Mouse (Mus musculus) spleen, adult 2 months (tissue): ENCODE data around the gene Cfd. TPM values are rescaled to one million over a fixed set of nuclear protein-coding genes. Genes with fewer than 3 reads are reported as not detected.
A peak's percentile ranks its signal among the peaks of the same experiment; 100 is the strongest.

ENCODE experiments used
- DNase-seq, 2 experiments: peaks; one replicate each; pipeline versions ENCODE4 v3.0.0 to v3.0.0-alpha.2; 2012 to 2021; ENCODE audit warnings: low spot score in 2 of 2, low read depth in 1 of 2
- H3K27ac ChIP-seq: fragments of 200-500 bp; 2 replicates; pipeline ENCODE4 v1.5.1; 2012; ENCODE audit warnings: low read length, inconsistent platforms; ENCODE audit not compliant: insufficient read depth
- H3K27me3 ChIP-seq: fragments of 200-500 bp; 2 replicates; pipeline ENCODE4 v1.6.1; 2012; ENCODE audit warnings: mild to moderate bottlenecking, moderate library complexity, low read length, inconsistent platforms; ENCODE audit not compliant: control insufficient read depth, insufficient read depth
- H3K36me3 ChIP-seq: fragments of 200-500 bp; 2 replicates; pipeline ENCODE4 v1.6.1; 2012; ENCODE audit warnings: mild to moderate bottlenecking, low read length, inconsistent platforms; ENCODE audit not compliant: control insufficient read depth, insufficient read depth
- H3K4me1 ChIP-seq: fragments of 200-500 bp; 2 replicates; pipeline ENCODE4 v1.6.1; 2011; ENCODE audit warnings: inconsistent platforms; ENCODE audit not compliant: control insufficient read depth, insufficient read depth, insufficient read length
- H3K4me3 ChIP-seq: fragments of 200-500 bp; 2 replicates; pipeline ENCODE4 v1.5.1; 2011; ENCODE audit warnings: mild to moderate bottlenecking, inconsistent platforms; ENCODE audit not compliant: insufficient read depth, insufficient read length; ENCODE audit errors: extremely low read depth
- CTCF ChIP-seq: fragments of 200-500 bp; IDR thresholded peaks from 2 replicates; pipeline ENCODE4 v1.5.1; 2011; ENCODE audit warnings: mild to moderate bottlenecking, inconsistent platforms; ENCODE audit not compliant: insufficient read depth, insufficient read length, insufficient replicate concordance; ENCODE audit errors: extremely low read depth
- POLR2A ChIP-seq: fragments of 200-500 bp; IDR thresholded peaks from 2 replicates; pipeline ENCODE4 v1.6.1; 2011; ENCODE audit warnings: low read depth, low read length, inconsistent platforms
- WGBS: fragments of 180-500 bp; shearing (Covaris S2); methylation state at CpG from one replicate; pipeline ENCODE4 v1.1.7; 2018; 5-methylcytosine and 5-hydroxymethylcytosine counted together
- polyA plus RNA-seq: library from polyadenylated mRNA; depleted of rRNA; stranded (reverse); fragments of >200 nt; gene quantifications from 2 replicates; pipeline ENCODE4 v1.2.3, GENCODE M21; 2012; rRNA removed

Gene Cfd
- polyA plus RNA-seq: 71.5 and 138 TPM in 2 replicates

DNA sequence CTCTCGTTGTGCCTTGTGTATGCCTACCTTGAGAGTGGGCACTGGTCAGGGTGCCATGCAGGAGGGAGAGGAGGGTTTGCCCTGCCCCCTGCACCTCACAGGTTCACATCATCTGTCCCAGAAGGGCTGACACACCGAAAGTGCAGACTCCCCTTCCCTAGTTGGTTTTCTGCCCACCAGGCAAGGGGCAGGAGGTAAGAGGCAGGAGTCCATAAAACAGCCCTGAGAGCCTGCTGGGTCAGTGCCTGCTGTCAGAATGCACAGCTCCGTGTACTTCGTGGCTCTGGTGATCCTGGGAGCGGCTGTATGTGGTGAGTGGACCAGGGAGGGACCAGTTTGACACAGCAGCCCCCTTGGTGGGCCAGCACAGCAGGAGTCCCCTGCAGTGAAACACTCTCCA lies at the start of gene Cfd:
Gene Cfd, plus strand, starts transcription at position 184 of the 400 bp plus-strand sequence.
- WGBS: 75% methylated on average over 5 of the region's 5 CpGs
- no peaks in the 10 kb centered on the region for H3K27me3 ChIP-seq
- H3K4me3 ChIP-seq: no peak within 1 kb of the TSS
- peaks cover 3% of the 10 kb centered on the region; the same call in 1 of the 2 replicates for H3K36me3 ChIP-seq
- H3K27ac ChIP-seq: no peak within 1 kb of the TSS; the same call in 1 of the 2 replicates
- H3K4me1 ChIP-seq: no peaks in the 10 kb centered on the region
- no peak for DNase-seq
- TF ChIP-seq CTCF (no peak), POLR2A (no peak)

DNA sequence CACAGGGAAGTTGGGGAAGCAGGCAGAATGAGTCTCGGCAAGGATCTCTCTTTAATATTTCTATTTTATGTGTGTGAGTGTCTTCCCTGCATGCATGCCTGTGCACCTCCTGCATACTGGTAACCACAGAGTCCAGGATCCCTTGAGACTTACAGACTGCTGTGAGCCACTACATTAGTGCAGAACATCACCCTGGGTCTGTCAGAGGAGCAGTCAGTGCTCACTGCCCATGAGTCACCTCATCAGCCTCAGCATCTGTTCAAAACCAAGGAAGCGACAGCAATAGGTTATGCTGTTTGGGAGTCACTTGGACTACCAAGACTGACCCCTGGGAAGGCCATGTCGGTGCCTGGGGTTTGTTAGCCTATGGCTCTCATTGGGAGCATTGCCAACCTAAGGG lies 48.3 kb upstream of the Cfd start:
- H3K4me3 ChIP-seq: no peak overlapping the region
- H3K36me3 ChIP-seq: no peaks in the 10 kb centered on the region
- no peaks in the 10 kb centered on the region; the same call in 1 of the 2 replicates for H3K4me1 ChIP-seq
- TF ChIP-seq POLR2A (no peak), CTCF (no peak)
- 73% methylated on average over 3 of the region's 3 CpGs for WGBS
- H3K27ac ChIP-seq: no peak overlapping the region
- no peaks in the 10 kb centered on the region for H3K27me3 ChIP-seq
- DNase-seq: no peak

DNA sequence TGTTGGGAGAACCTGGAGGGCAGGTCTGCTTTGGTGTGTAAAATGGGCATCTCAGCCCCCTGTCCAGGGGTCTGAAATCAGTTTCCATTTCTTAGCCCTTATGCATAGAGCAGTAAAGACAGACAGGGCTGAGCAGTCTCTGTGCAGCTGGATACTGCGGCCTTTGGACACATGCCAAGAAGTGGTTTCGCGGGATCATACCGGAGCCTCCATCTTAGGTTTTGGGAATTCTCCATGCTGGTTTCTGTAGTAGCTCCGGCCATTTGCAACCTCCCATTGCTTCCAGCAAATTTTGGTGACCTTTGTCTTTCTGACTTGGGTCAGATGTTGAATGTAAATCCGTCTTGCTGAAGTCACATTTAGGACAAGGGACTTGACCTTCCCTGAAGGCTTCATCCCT lies 47.2 kb upstream of the Cfd start:
- no peaks in the 10 kb centered on the region for H3K36me3 ChIP-seq
- TF ChIP-seq POLR2A (no peak), CTCF (no peak)
- WGBS: 87% methylated on average over 6 of the region's 6 CpGs
- no peaks in the 10 kb centered on the region; the same call in 1 of the 2 replicates for H3K4me1 ChIP-seq
- H3K27ac ChIP-seq: no peak overlapping the region
- DNase-seq: no peak
- no peaks in the 10 kb centered on the region for H3K27me3 ChIP-seq
- H3K4me3 ChIP-seq: no peak overlapping the region

DNA sequence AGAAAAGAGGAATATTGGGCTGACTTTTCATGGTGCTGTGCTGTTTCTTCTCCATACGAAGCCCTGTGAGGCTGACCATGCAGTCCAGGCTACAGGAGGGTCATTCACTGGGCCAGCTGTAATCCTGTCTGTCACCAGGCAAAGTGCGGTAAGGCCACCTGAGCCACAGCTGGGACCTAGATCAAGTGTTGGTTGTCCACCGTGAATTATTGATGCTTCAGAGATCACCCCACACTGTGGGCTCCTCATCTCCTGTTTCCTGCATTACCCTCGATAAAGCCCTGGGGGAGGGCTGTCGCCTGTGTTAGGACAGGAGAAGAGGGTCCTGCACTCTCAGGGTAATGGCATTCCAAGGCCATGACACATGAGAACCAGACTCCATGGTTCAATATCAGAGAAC lies 44.1 kb upstream of the Cfd start:
- Histone ChIP-seq H3K36me3 (no peaks in the 10 kb centered on the region), H3K4me3 (no peak overlapping the region), H3K27ac (no peak overlapping the region), H3K4me1 (peaks cover 10% of the 10 kb centered on the region; the same call in 1 of the 2 replicates), H3K27me3 (no peaks in the 10 kb centered on the region)
- TF ChIP-seq POLR2A: no peak
- no peak for TF ChIP-seq CTCF
- 80% methylated on average over 5 of the region's 5 CpGs for WGBS
- no peak for DNase-seq

DNA sequence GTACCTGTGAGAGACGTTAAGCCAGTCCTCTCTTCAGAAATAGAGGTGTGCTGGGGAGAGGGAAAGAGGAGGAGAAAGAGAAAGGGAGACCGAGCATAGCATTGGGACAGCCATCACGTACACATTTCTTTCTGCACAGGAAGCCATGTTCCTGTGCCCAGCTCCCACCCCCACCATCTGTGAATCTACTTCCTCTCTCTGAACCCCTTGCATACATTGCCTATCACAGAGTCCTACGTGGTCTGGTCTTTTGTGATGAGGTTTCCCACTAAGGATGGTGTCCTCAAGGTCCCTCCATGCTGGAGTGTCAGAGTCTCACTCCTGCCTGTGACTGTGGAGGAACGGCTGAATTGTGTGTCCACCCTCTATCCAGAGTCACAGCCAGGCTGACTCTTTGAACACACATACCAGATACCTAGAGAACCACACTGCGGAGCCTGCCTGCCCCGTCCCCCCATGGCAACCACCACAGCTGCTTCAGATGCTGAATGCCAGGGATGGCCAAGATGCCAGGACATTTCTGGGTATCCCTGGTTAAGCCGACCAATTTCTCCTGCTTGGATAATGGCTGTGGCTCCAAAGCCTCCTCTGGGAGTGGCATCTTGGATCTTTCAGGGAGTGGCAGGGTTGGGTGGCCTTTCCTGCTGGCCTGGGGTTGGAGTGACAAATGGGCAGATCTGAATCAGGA lies 40.6 kb upstream of the Cfd start:
- no peak for TF ChIP-seq POLR2A
- TF ChIP-seq CTCF: no peak
- Histone ChIP-seq H3K4me3 (no peak overlapping the region), H3K27ac (peak overlapping the region; percentile 2; the same call in 1 of the 2 replicates), H3K27me3 (no peaks in the 10 kb centered on the region), H3K4me1 (peaks cover 26% of the 10 kb centered on the region; the same call in 1 of the 2 replicates), H3K36me3 (no peaks in the 10 kb centered on the region)
- DNase-seq: peak in 1 of 2 experiments; percentile 39
- 40% methylated on average over 8 of the region's 8 CpGs for WGBS

DNA sequence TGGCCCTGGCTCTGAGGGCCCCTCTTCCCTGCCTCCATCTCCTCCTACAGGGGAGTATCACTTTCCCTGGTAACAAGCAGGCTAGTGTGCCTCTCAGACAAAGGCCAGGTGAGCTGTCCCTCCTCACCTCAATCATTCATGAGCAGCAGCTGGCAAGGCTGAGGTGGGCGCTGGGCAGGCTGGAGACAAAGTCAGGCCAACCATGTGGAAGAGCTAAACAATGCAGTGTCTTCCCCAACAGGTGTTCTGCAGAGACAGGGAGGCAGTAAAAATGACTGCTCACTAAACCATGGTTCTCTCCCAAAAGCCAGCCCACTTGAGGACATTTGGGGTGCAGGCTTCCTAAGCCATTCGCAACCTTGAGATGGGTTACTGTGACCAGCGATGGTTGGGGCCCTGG lies 39.0 kb upstream of the Cfd start:
- TF ChIP-seq POLR2A: no peak
- no peak for TF ChIP-seq CTCF
- H3K27ac ChIP-seq: peak overlapping the region; percentile 97; the same call in 1 of the 2 replicates
- H3K4me1 ChIP-seq: peaks cover 31% of the 10 kb centered on the region
- 75% methylated on average over 3 of the region's 3 CpGs for WGBS
- no peak for DNase-seq
- H3K27me3 ChIP-seq: no peaks in the 10 kb centered on the region
- H3K36me3 ChIP-seq: peaks cover 2% of the 10 kb centered on the region; the same call in 1 of the 2 replicates
- no peak overlapping the region for H3K4me3 ChIP-seq

DNA sequence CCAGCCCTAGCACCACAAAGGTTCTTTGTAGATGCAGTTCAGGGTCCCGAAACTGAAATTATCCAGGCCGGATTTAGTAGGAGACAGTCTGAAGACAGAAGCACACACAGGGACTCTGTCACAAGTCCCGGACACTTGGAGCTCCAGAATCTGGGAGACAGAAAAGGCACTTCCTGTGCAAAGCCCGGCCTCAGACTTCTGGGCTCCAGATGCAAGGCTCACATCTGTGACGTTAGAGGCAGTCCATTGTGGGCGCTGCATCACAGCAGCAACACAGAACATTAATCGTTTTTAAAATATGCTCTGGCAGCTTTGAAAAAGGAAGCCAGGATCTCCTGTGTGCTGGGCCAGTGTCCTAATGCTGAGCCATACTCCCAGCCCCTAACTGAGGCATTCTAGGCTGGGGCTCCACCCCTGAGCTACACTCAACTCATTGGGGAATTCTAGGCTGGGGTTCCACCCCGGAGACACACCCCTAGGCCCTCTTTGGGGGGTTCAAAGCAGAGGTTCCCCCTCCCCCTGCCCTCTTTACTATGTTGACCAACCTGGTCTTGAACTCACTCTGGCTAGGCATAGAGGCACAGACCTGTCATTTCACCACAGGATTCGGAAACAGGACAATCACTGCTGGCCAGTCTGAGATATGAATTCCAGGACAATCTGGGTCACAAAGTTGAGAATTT lies 38.4 kb upstream of the Cfd start:
- no peak overlapping the region for H3K4me3 ChIP-seq
- 37% methylated on average over 9 of the region's 9 CpGs for WGBS
- peak overlapping the region; percentile 97 for H3K27ac ChIP-seq
- TF ChIP-seq POLR2A: no peak
- no peak for TF ChIP-seq CTCF
- peaks cover 6% of the 10 kb centered on the region; the same call in 1 of the 2 replicates for H3K36me3 ChIP-seq
- DNase-seq: no peak
- no peaks in the 10 kb centered on the region for H3K27me3 ChIP-seq
- H3K4me1 ChIP-seq: peaks cover 37% of the 10 kb centered on the region
